Mouse (Mus musculus) midbrain, embryonic 13.5 days (tissue): ENCODE measurements around the gene Tbc1d9b. TPM values are rescaled to one million over a fixed set of nuclear protein-coding genes. Genes with fewer than 3 reads are reported as not detected.

Source experiments
- ATAC-seq: fragments of 200-750 bp; cut with Nextera tagmentation; 2 replicates; pipeline ENCODE4 v1.8.0; 2017; ENCODE audit warnings: mild to moderate bottlenecking, moderate TSS enrichment, moderate library complexity
- H3K27ac ChIP-seq: fragments of 300-500 bp; sonication (generic); 2 replicates; pipeline ENCODE4 v1.5.1; 2015; ENCODE audit warnings: inconsistent platforms, mild to moderate bottlenecking, moderate library complexity
- H3K27me3 ChIP-seq: fragments of 300-500 bp; sonication (generic); 2 replicates; pipeline ENCODE4 v1.6.1; 2015; ENCODE audit warnings: mild to moderate bottlenecking, inconsistent platforms
- H3K36me3 ChIP-seq: fragments of 300-500 bp; sonication (generic); 2 replicates; pipeline ENCODE4 v1.6.1; 2015; ENCODE audit warnings: mild to moderate bottlenecking, inconsistent platforms
- H3K4me1 ChIP-seq: fragments of 300-500 bp; sonication (generic); replicated peaks from 2 replicates; pipeline ENCODE4 v1.6.1; 2015; ENCODE audit warnings: inconsistent platforms
- H3K4me2 ChIP-seq: fragments of 300-500 bp; sonication (generic); replicated peaks from 2 replicates; pipeline ENCODE4 v1.6.1; 2015; ENCODE audit warnings: moderate library complexity, mild to moderate bottlenecking, inconsistent platforms
- H3K4me3 ChIP-seq: fragments of 300-500 bp; sonication (generic); replicated peaks from 2 replicates; pipeline ENCODE4 v1.5.1; 2015; ENCODE audit warnings: mild to moderate bottlenecking, inconsistent platforms
- H3K9ac ChIP-seq: fragments of 300-500 bp; sonication (generic); replicated peaks from 2 replicates; pipeline ENCODE4 v1.6.1; 2015; ENCODE audit warnings: mild to moderate bottlenecking, inconsistent platforms
- H3K9me3 ChIP-seq: fragments of 300-500 bp; sonication (generic); 2 replicates; pipeline ENCODE4 v1.6.1; 2016; ENCODE audit warnings: mild to moderate bottlenecking, inconsistent platforms
- WGBS: fragments of 180-500 bp; shearing (Covaris S2); methylation state at CpG from one replicate; pipeline ENCODE4 v1.1.7; 2015; 5-methylcytosine and 5-hydroxymethylcytosine counted together
- polyA plus RNA-seq: library from polyadenylated mRNA; unstranded; fragments of >200 nt; fragmentation: Nextera tagmentation; extraction: Ambion mirVana; gene quantifications from 2 replicates; pipeline ENCODE4 v1.2.1, GENCODE M21; 2015

The Tbc1d9b gene
- polyA plus RNA-seq, 1 experiment from 2014 or later, result 39.9 TPM

DNA sequence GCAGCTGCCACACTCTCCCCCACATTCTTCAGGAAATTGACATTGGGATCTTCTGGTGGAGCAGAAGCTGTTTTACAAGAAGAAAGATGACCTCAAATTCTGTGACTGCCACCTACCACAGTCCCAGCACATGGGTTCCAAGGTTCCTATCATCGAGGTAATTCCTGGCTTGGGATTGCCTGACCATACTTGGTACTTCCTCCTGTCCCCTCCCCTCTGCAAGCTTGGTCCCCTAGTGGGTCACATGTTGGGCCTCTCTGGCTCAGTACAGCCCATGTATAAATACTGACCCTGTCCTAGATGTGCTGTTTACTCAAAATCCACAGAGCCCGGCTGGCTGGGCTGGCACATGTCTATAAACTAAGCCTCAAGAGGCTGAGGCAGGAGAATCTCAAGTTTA lies 74.8 kb downstream of the Tbc1d9b start:
- H3K9ac ChIP-seq, result no peak overlapping the region
- H3K27me3 ChIP-seq, result no peaks in the 10 kb centered on the region
- H3K4me1 ChIP-seq, result peaks cover 19% of the 10 kb centered on the region
- H3K9me3 ChIP-seq, result no peaks in the 10 kb centered on the region
- 89% methylated on average over 2 of the region's 2 CpGs for WGBS
- no peak overlapping the region for H3K27ac ChIP-seq
- no peak overlapping the region for H3K4me2 ChIP-seq
- ATAC-seq, result no peak
- no peak overlapping the region for H3K4me3 ChIP-seq
- peaks cover 70% of the 10 kb centered on the region for H3K36me3 ChIP-seq

DNA sequence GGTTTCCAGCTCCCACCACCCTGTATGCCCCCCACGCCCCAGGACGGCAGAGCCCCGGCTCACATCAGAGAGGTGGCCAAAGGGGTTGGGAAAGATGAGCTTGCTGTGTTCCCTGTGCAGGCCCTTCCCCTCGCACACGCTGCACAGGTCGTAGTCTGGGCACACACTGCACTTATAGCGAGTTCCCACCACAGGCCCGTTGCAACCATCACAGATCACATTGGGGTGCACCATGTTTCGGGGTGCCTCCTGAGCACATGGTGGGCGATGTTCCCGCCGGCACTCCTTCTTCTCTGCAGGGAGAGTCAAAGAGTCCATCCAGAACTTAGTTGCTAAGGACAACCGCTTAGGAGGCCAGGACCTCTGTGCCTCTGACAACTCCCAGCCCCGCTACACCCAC lies 76.1 kb downstream of the Tbc1d9b start:
- H3K36me3 ChIP-seq, result peaks cover 57% of the 10 kb centered on the region
- H3K4me1 ChIP-seq, result peaks cover 26% of the 10 kb centered on the region
- no peak overlapping the region for H3K4me3 ChIP-seq
- no peaks in the 10 kb centered on the region for H3K27me3 ChIP-seq
- no peak for ATAC-seq
- H3K9ac ChIP-seq, result no peak overlapping the region
- no peak overlapping the region for H3K4me2 ChIP-seq
- 93% methylated on average over 14 of the region's 14 CpGs for WGBS
- no peaks in the 10 kb centered on the region for H3K9me3 ChIP-seq
- H3K27ac ChIP-seq, result no peak overlapping the region

DNA sequence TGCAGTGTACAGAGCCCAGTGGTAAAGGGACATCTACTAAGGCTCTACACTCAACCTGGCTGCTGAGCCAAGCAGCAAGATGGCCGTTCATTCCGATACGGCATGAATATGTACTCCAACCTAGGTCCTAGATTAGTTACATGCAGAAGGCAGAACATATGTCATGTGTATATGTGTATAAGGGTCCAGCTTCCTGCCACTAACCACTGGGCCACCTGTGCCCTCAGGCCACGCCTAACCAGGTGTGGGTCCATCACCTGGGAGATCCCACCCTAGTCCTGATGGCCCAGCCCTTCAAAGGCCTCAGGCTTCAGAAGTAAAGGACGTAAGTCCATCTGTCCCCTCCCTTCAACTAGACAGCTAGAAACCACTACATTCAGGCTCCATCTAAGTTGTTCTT lies 76.8 kb downstream of the Tbc1d9b start:
- 95% methylated on average over 5 of the region's 5 CpGs for WGBS
- H3K4me2 ChIP-seq, result no peak overlapping the region
- ATAC-seq, result no peak

DNA sequence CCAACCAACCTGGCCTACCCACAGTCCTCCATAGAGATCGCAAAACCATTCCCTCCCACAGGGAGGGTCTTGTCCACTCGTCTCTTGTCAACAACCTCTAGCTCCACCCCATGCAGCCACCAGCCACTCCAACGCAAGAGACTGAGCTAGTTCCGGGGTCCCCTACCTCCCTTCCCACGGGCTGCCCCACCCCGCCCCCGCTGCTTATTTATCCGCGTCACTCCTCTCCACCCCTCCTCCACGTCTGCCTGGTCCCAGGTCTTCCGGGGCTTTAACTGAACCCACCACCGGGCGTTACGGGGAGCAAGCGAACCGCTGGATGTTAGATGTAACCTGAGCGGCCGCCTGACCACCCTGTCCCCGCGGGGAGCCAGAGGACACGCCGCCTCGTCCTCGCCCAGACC lies 78.9 kb downstream of the Tbc1d9b start:
- Histone ChIP-seq H3K4me1 (peaks cover 31% of the 10 kb centered on the region), H3K27me3 (no peaks in the 10 kb centered on the region), H3K36me3 (peaks cover 31% of the 10 kb centered on the region), H3K9ac (peak overlapping the region; percentile 97), H3K4me3 (peak overlapping the region; percentile 91), H3K27ac (peak overlapping the region; percentile 98), H3K4me2 (peak overlapping the region; percentile 64), H3K9me3 (no peaks in the 10 kb centered on the region)
- peak; percentile 96 for ATAC-seq
- WGBS, result under 1% methylated on average over 24 of the region's 24 CpGs

More for the DNA sequence above, 76.8 kb downstream of the Tbc1d9b start:
- H3K27me3 ChIP-seq, result no peaks in the 10 kb centered on the region
- H3K9ac ChIP-seq, result no peak overlapping the region
- H3K9me3 ChIP-seq, result no peaks in the 10 kb centered on the region
- no peak overlapping the region for H3K4me3 ChIP-seq
- H3K4me1 ChIP-seq, result peaks cover 29% of the 10 kb centered on the region
- no peak overlapping the region for H3K27ac ChIP-seq
- H3K36me3 ChIP-seq, result peaks cover 50% of the 10 kb centered on the region

DNA sequence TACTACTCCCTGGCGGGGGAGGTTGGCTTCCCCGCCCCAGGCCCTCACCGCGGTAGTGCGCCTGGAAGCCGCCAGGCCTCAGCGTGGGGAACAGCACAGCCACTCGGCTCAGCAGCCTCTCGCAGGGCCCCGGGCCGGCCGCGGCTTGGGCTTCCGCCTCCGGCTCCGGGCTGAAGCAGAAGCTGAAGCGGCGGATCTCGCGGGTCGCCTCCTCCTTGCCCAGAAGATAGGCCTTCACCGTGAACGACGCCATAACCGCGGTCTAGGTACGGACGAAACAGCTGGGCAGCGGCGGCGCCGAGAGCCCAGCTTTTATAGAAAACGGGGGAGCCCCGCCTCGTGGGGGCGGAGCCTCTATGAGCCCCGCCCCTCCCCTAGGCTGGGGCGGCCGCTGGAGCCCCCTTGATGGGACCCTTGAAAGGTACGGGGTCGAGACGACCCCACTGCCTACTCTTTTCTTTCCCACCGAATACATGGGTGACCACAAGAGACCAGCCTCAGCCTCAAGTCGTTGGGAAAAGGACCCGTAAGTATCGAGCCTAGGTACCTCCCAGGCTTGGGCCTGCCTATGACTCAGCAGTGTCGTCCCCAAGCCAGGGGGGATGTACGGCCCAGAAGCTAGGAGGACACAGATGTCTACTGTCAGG lies 79.4 kb downstream of the Tbc1d9b start, which contains the start of the genes Sqstm1 and Mgat4b:
TSS of gene Sqstm1 (minus strand) at position 323 of the 647 bp plus-strand sequence.
TSS of gene Mgat4b (plus strand) at position 386 of the 647 bp plus-strand sequence.
- no peaks in the 10 kb centered on the region for H3K9me3 ChIP-seq
- peaks cover 36% of the 10 kb centered on the region for H3K4me1 ChIP-seq
- H3K27me3 ChIP-seq, result no peaks in the 10 kb centered on the region
- peaks cover 25% of the 10 kb centered on the region for H3K36me3 ChIP-seq
- peak within 1 kb of the TSS; percentile 97 for H3K9ac ChIP-seq
- ATAC-seq, result peak; percentile 91
- under 1% methylated on average over 46 of the region's 48 CpGs for WGBS
- peak within 1 kb of the TSS; percentile 64 for H3K4me2 ChIP-seq
- H3K27ac ChIP-seq, result peak within 1 kb of the TSS; percentile 98
- peak within 1 kb of the TSS; percentile 91 for H3K4me3 ChIP-seq

DNA sequence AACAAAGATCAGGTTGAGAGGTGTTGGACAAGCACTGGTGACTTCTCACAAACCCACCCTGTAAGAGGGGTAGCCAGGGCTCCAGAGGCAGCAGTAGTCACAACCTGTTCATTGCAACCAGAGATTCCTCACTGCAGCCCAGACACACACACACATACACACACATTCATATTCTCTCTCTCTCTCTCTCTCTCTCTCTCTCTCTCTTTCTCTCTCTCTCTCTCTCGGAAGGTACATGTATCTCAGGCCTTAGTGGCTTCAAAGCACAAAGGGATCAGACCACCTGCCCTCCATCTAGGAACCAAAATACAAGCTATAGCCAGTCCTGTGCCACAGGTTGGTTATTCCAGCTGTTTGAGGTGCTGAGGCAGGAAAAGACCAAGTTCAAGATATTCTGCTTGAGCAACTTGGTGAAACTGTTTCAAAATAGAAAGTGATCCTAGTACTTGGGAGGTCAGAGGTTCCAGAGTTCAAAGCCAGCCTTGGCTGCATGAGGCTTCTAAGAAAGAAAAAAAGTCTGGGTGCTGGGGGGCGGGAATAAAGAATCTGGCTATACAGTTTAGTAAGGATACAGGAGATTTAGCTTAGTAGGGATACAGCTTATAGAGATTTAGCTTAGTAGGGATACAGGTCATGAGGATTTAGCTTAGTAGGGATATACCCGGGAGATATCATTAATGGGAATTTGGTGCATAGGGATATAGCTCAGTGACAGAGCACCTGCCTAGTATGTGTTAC lies 80.3 kb downstream of the Tbc1d9b start:
- Histone ChIP-seq H3K27me3 (no peaks in the 10 kb centered on the region), H3K27ac (peak overlapping the region; percentile 98; the same call in 1 of the 2 replicates), H3K4me1 (peaks cover 41% of the 10 kb centered on the region), H3K4me2 (peak overlapping the region; percentile 64), H3K9me3 (no peaks in the 10 kb centered on the region), H3K36me3 (peaks cover 17% of the 10 kb centered on the region), H3K4me3 (peak overlapping the region; percentile 91), H3K9ac (peak overlapping the region; percentile 97)
- 89% methylated on average over 3 of the region's 3 CpGs for WGBS
- ATAC-seq, result no peak

DNA sequence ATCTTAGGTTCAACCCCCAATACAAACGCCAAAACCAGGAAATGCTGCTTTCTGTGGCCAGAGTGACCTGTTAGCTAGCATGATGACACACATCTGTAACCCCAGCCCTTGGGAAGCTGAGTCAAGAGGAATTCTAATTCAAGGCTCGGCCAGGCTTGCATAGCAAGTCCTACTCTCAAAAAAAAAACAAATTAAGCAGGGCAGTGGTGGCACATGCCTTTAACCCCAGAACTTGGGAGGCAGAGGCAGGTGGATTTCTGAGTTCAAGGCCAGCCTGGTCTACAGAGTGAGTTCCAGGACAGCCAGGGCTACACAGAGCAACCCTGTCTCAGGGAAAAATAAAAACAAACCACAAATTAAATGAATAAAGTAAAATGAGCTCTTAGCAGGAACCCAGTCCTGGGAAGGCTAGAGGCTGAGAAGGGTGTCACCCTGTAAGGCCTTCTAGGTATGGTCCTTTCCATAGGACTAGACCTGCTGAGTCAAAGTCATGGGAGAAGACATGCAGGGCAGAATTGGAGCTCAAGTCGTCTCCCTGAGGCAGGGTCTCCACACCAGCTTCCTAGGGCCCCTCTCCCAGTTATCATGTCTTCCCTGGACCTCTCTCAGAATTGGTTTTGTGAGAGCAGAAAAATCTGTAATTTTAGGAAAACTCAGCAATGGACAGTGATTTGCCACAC lies 81.0 kb downstream of the Tbc1d9b start:
- Histone ChIP-seq H3K9me3 (no peaks in the 10 kb centered on the region), H3K4me3 (no peak overlapping the region), H3K27ac (no peak overlapping the region), H3K9ac (no peak overlapping the region), H3K4me1 (peaks cover 41% of the 10 kb centered on the region), H3K36me3 (peaks cover 10% of the 10 kb centered on the region), H3K4me2 (no peak overlapping the region), H3K27me3 (no peaks in the 10 kb centered on the region)
- WGBS, result 79% methylated on average over 3 of the region's 3 CpGs
- ATAC-seq, result no peak

DNA sequence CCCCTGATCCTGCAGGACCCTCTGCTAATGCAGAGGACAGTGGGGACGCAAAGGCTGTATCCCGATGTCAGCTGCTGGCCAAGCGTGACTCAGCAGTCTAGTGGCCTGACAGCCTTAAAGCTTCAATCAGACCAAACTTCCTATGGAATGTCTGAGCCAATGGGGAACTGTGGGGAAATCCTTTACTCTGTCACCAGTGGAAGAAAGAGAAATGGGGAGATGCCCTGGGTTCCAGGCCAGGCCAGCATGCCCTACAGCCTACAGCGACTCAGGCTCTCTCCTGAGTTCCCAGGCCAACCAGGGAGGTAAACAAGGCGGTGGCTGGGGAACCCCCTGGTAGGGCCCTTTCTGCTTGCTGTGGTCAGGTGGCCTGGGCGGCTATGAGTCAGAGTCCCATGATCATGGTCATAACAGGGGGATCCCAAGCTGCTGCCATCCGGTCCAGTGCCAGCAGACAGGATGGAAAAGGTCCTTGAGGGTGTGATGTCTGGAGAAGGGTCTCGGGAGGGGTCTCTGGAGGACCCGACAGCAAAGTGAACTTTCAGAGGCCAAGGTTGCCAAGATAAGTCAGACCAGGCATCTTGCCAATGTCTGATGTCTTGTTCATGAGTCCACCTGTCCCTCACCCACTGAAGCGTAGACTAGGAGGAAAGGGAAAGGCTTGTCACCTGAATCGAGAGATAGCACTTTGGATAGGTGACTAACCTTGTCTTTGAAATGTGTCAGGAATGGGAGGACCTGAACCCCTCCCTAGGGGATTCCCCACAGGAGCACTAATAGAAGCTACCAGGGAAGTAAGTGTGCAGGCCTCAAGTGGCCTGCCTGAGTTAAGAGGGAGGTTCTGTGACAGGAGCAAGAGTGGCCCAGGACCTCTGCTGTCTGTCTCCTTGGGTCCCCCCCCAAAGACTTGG lies 81.9 kb downstream of the Tbc1d9b start:
- H3K9ac ChIP-seq, result no peak overlapping the region

DNA sequence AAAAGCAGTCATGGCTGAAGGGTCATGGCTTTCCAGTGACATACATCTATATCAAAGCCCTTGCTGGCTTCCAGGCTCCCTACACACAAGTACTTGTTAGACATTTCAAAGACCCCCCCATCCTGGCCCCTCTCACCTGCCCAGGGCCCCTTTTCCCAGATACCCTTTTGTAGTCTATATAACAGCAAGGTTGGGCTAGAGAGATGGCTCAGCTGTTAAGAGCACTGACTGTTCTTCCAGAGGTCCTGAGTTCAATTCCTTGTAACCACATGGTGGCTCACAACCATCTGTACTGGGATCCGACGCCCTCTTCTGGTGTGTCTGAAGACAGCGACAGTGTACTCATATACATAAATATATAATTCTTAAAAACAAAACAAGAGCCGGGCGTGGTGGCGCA lies 83.4 kb downstream of the Tbc1d9b start:
- peaks cover 33% of the 10 kb centered on the region for H3K4me1 ChIP-seq
- no peaks in the 10 kb centered on the region for H3K27me3 ChIP-seq
- no peaks in the 10 kb centered on the region for H3K36me3 ChIP-seq
- 87% methylated on average over 6 of the region's 6 CpGs for WGBS
- H3K4me2 ChIP-seq, result no peak overlapping the region
- no peak for ATAC-seq
- no peak overlapping the region for H3K4me3 ChIP-seq
- H3K27ac ChIP-seq, result no peak overlapping the region
- no peak overlapping the region for H3K9ac ChIP-seq
- no peaks in the 10 kb centered on the region for H3K9me3 ChIP-seq

More for the DNA sequence above, 81.9 kb downstream of the Tbc1d9b start:
- no peak overlapping the region for H3K27ac ChIP-seq
- H3K36me3 ChIP-seq, result peaks cover under 1% of the 10 kb centered on the region; the same call in 1 of the 2 replicates
- H3K9me3 ChIP-seq, result no peaks in the 10 kb centered on the region
- no peak overlapping the region for H3K4me2 ChIP-seq
- H3K4me3 ChIP-seq, result no peak overlapping the region
- ATAC-seq, result no peak
- H3K4me1 ChIP-seq, result peaks cover 43% of the 10 kb centered on the region
- no peaks in the 10 kb centered on the region for H3K27me3 ChIP-seq
- 70% methylated on average over 11 of the region's 11 CpGs for WGBS

DNA sequence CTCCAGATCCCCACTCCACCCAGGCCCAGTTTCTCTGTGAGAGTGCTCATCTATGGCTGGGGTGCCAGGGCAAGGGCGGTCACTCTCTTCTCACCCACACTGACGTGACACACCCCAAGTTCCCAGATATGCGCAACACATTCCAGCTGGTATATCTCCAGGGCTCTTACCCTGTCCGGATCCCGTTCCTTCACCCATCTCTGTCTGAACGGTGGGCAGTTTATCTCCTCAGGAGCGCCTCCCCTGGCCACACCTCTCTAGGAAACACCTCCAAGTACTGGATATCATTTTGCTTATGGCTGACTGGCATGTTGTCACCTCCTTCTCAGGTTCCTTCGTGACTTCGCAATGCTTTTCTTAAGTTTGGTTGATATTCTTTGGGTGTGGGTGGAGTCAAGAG lies 84.4 kb downstream of the Tbc1d9b start:
- 0 out of 2 replicates have a peak, but pooled peaks cover 3% of the 10 kb centered on the region for H3K36me3 ChIP-seq
- no peak overlapping the region for H3K9ac ChIP-seq
- H3K4me2 ChIP-seq, result no peak overlapping the region
- H3K4me1 ChIP-seq, result peaks cover 33% of the 10 kb centered on the region
- H3K9me3 ChIP-seq, result no peaks in the 10 kb centered on the region
- H3K27me3 ChIP-seq, result no peaks in the 10 kb centered on the region
- H3K27ac ChIP-seq, result no peak overlapping the region
- ATAC-seq, result no peak
- WGBS, result 28% methylated on average over 9 of the region's 9 CpGs
- no peak overlapping the region for H3K4me3 ChIP-seq

DNA sequence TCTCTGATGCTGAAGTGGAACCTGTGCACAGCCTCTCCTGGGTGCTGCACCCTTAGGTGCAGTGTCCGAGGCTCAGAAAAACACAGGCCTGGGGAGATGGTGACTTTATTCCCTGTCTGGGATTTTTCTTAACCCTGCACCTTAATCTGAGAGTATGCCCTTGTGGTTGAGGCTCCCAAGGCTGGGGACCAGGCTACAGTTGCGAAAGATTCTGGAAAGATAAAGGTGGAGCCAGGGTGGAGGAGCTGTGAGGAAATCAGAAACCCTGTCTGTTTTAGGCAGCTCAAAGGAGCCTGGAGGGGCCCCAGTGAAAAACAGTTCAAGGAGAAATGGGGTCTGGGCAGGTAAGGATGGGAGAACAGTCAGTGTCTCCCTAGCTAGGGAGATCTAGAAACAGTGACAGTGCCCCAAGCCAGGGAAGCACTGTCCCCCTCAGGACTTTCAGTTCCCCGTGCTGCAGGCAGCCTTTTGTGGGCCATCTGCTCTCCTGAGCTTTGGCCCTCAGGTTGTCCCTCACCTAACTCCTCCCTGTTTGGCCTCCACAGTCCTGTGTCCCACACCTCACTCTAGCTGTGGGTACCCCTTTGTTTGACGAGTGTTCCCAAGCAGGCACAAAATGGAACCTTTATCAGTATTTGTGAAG lies 85.6 kb downstream of the Tbc1d9b start:
- Histone ChIP-seq H3K27ac (no peak overlapping the region), H3K4me2 (no peak overlapping the region), H3K9me3 (no peaks in the 10 kb centered on the region), H3K4me3 (no peak overlapping the region), H3K9ac (no peak overlapping the region), H3K4me1 (peaks cover 23% of the 10 kb centered on the region), H3K27me3 (no peaks in the 10 kb centered on the region), H3K36me3 (0 out of 2 replicates have a peak, but pooled peaks cover 3% of the 10 kb centered on the region)
- no peak for ATAC-seq
- WGBS, result 75% methylated on average over 4 of the region's 4 CpGs
